Mouse (Mus musculus) retina, postnatal 1 day (tissue): ENCODE results near the gene Lep.
A peak's percentile ranks its signal among the peaks of the same experiment; 100 is the strongest.

ENCODE experiments used
- DNase-seq: peaks from one replicate; pipeline ENCODE4 v3.0.0-alpha.2; 2012

Gene Lep

GRCm38 (mm10) chr6:29049926-29050325 is 10.1 kb upstream of the Lep start:
- no peak for DNase-seq

- DNase-seq, result peak; percentile 55
These were observed 7.8 kb upstream of the Lep start for GRCm38 (mm10) chr6:29052188-29052587.

- no peak for DNase-seq
These were observed 6.8 kb upstream of the Lep start for GRCm38 (mm10) chr6:29053181-29053580.

GRCm38 (mm10) chr6:29056377-29056776 is 3.6 kb upstream of the Lep start:
- DNase-seq, result no peak

GRCm38 (mm10) chr6:29066389-29066790 is 6.4 kb downstream of the Lep start:
- DNase-seq, result peak; percentile 48

- DNase-seq, result no peak
These were observed 12.2 kb downstream of the Lep start for GRCm38 (mm10) chr6:29072258-29072657.

- DNase-seq, result no peak
These were observed 13.6 kb downstream of the Lep start for GRCm38 (mm10) chr6:29073462-29074132.

GRCm38 (mm10) chr6:29074133-29074469 is 14.1 kb downstream of the Lep start:
- no peak for DNase-seq

- DNase-seq, result peak; percentile 40
These were observed 19.3 kb downstream of the Lep start for GRCm38 (mm10) chr6:29079291-29079690.

- no peak for DNase-seq
These were observed 21.9 kb downstream of the Lep start for GRCm38 (mm10) chr6:29081826-29082363.

- peak; percentile 21 for DNase-seq
These were observed 22.8 kb downstream of the Lep start for GRCm38 (mm10) chr6:29082776-29083354.

- DNase-seq, result no peak
These were observed 24.4 kb downstream of the Lep start for GRCm38 (mm10) chr6:29084401-29084800.

GRCm38 (mm10) chr6:29087921-29088709 is 28.1 kb downstream of the Lep start:
- DNase-seq, result no peak

GRCm38 (mm10) chr6:29092234-29092633 is 32.2 kb downstream of the Lep start:
- DNase-seq, result no peak

- DNase-seq, result no peak
These were observed 32.9 kb downstream of the Lep start for GRCm38 (mm10) chr6:29092904-29093303.

- DNase-seq, result no peak
These were observed 39.6 kb downstream of the Lep start for GRCm38 (mm10) chr6:29099536-29100170.

- no peak for DNase-seq
These were observed 40.4 kb downstream of the Lep start for GRCm38 (mm10) chr6:29100423-29100822.

GRCm38 (mm10) chr6:29101248-29101864 is 41.3 kb downstream of the Lep start:
- no peak for DNase-seq

GRCm38 (mm10) chr6:29108376-29108775 is 48.4 kb downstream of the Lep start:
- no peak for DNase-seq

- DNase-seq, result no peak
These were observed 51.5 kb downstream of the Lep start for GRCm38 (mm10) chr6:29111501-29111900.

GRCm38 (mm10) chr6:29115756-29116155 is 55.7 kb downstream of the Lep start:
- no peak for DNase-seq

- DNase-seq, result no peak
These were observed 57.5 kb downstream of the Lep start for GRCm38 (mm10) chr6:29117417-29118104.
